Mouse (Mus musculus) liver, postnatal 0 days (tissue): Measurements from ENCODE around the gene Kat8.

Source experiments
- CTCF ChIP-seq: sonication (generic); IDR thresholded peaks from 2 replicates; pipeline ENCODE4 v1.5.1; 2016; ENCODE audit warnings: antibody characterized with exemption, low read depth
- EP300 ChIP-seq: IDR thresholded peaks from 2 replicates; pipeline ENCODE4 v1.6.1; 2016; ENCODE audit warnings: antibody characterized with exemption, low read depth, mild to moderate bottlenecking

DNA sequence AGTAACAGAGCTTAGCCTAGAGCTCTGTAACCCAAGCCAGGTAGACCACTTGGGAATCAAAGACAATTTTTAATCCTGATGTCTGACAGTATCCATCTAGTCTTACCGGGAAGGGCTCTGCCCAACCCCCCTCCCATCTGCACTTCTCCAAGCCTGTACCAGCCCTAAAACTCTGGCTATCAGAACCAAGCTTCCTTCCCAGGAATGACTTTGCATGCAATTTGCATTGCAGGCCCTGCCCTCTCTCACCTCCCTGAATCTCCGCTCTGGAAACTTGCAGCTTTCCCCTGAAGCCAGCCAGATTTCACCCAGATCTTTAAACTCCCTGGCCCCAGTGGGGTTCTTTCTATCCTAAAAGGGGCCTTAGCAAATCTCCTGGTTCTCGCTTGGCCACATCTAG, 24.5 kb upstream of the Kat8 start:
- TF ChIP-seq CTCF (no peak), EP300 (no peak)
